Mouse (Mus musculus): ENCODE data around the gene Psma6. TPM values are rescaled to one million over a fixed set of nuclear protein-coding genes. Genes with fewer than 3 reads are reported as not detected.

Psma6 gene
- total and polyA plus RNA-seq, 3 experiments: 70.9 to 163 (median 140) TPM

- TF ChIP-seq POLR2A (IDR thresholded peaks at IDR 0.05; ENCODE audit: insufficient read depth, low read depth, low read length) (no peak), CTCF (IDR thresholded peaks at IDR 0.05) (no peak), EP300 (IDR thresholded peaks at IDR 0.05; ENCODE audit: insufficient read depth, low read depth, low read length) (no peak)
- 15% methylated on average over 16 of the region's 16 CpGs for WGBS
- Histone ChIP-seq H3K27me3 (ENCODE audit: control insufficient read depth, insufficient read depth, low read length) (no peaks in the 10 kb centered on the region), H3K4me1 (ENCODE audit: control insufficient read depth, insufficient read depth, low read length) (peaks cover 26% of the 10 kb centered on the region), H3K9ac (ENCODE audit: low read depth, low read length) (no peak overlapping the region), H3K4me3 (no peak overlapping the region), H3K36me3 (ENCODE audit: control insufficient read depth, insufficient read depth, low read length) (no peaks in the 10 kb centered on the region), H3K27ac (peak overlapping the region; percentile 66), H3K79me2 (replicated peaks; ENCODE audit: control insufficient read depth, insufficient read depth, low read length) (no peaks in the 10 kb centered on the region)
- peak; percentile 60 to 68 for DNase-seq
- intact Hi-C loops (cut with DNase I): no loop called here
These were observed 80.2 kb downstream of the Psma6 start for GRCm38 (mm10) chr12:55463992-55464845.

- peak in 1 of 2 experiments; percentile 39 for DNase-seq
- Histone ChIP-seq H3K79me2 (replicated peaks; ENCODE audit: control insufficient read depth, insufficient read depth, low read length) (no peaks in the 10 kb centered on the region), H3K4me3 (0 out of 2 replicates have a peak overlapping the region, but pooled peaks have one; percentile 17), H3K4me1 (ENCODE audit: control insufficient read depth, insufficient read depth, low read length) (peaks cover 26% of the 10 kb centered on the region), H3K9ac (ENCODE audit: low read depth, low read length) (0 out of 2 replicates have a peak overlapping the region, but pooled peaks have one; percentile 3), H3K36me3 (ENCODE audit: control insufficient read depth, insufficient read depth, low read length) (no peaks in the 10 kb centered on the region), H3K27ac (peak overlapping the region; percentile 63), H3K27me3 (ENCODE audit: control insufficient read depth, insufficient read depth, low read length) (no peaks in the 10 kb centered on the region)
- 44% methylated on average over 14 of the region's 14 CpGs for WGBS
- intact Hi-C loops (cut with DNase I): no loop called here
- TF ChIP-seq EP300 (IDR thresholded peaks at IDR 0.05; ENCODE audit: insufficient read depth, low read depth, low read length) (no peak), CTCF (IDR thresholded peaks at IDR 0.05) (no peak), POLR2A (IDR thresholded peaks at IDR 0.05; ENCODE audit: insufficient read depth, low read depth, low read length) (no peak)
These were observed 80.9 kb downstream of the Psma6 start for GRCm38 (mm10) chr12:55464846-55465361.

- Histone ChIP-seq H3K4me3 (0 out of 2 replicates have a peak overlapping the region, but pooled peaks have one; percentile 17), H3K79me2 (replicated peaks; ENCODE audit: control insufficient read depth, insufficient read depth, low read length) (no peaks in the 10 kb centered on the region), H3K9ac (ENCODE audit: low read depth, low read length) (no peak overlapping the region), H3K27me3 (ENCODE audit: control insufficient read depth, insufficient read depth, low read length) (no peaks in the 10 kb centered on the region), H3K36me3 (ENCODE audit: control insufficient read depth, insufficient read depth, low read length) (no peaks in the 10 kb centered on the region), H3K4me1 (ENCODE audit: control insufficient read depth, insufficient read depth, low read length) (peaks cover 26% of the 10 kb centered on the region), H3K27ac (peak overlapping the region; percentile 63)
- intact Hi-C loops (cut with DNase I): no loop called here
- no peak for TF ChIP-seq CTCF (IDR thresholded peaks at IDR 0.05)
- no peak for TF ChIP-seq POLR2A (IDR thresholded peaks at IDR 0.05; ENCODE audit: insufficient read depth, low read depth, low read length)
- no peak for TF ChIP-seq EP300 (IDR thresholded peaks at IDR 0.05; ENCODE audit: insufficient read depth, low read depth, low read length)
- WGBS: 56% methylated on average over 17 of the region's 17 CpGs
- peak; percentile 57 to 64 for DNase-seq
These were observed 81.5 kb downstream of the Psma6 start for GRCm38 (mm10) chr12:55465401-55465983.

GRCm38 (mm10) chr12:55466088-55466701, 82.2 kb downstream of the Psma6 start:
- H3K4me1 ChIP-seq (ENCODE audit: control insufficient read depth, insufficient read depth, low read length): peaks cover 27% of the 10 kb centered on the region
- WGBS: 53% methylated on average over 7 of the region's 7 CpGs
- peak overlapping the region; percentile 63 for H3K27ac ChIP-seq
- H3K27me3 ChIP-seq (ENCODE audit: control insufficient read depth, insufficient read depth, low read length): no peaks in the 10 kb centered on the region
- TF ChIP-seq EP300 (IDR thresholded peaks at IDR 0.05; ENCODE audit: insufficient read depth, low read depth, low read length) (0 out of 2 replicates have a peak, but pooled peaks have one; percentile 5), POLR2A (IDR thresholded peaks at IDR 0.05; ENCODE audit: insufficient read depth, low read depth, low read length) (no peak), CTCF (IDR thresholded peaks at IDR 0.05) (no peak)
- no peak overlapping the region for H3K4me3 ChIP-seq
- H3K79me2 ChIP-seq (replicated peaks; ENCODE audit: control insufficient read depth, insufficient read depth, low read length): no peaks in the 10 kb centered on the region
- H3K36me3 ChIP-seq (ENCODE audit: control insufficient read depth, insufficient read depth, low read length): no peaks in the 10 kb centered on the region
- H3K9ac ChIP-seq (ENCODE audit: low read depth, low read length): no peak overlapping the region
- DNase-seq: peak in 1 of 2 experiments; percentile 60
- intact Hi-C loops (cut with DNase I): no loop called here

GRCm38 (mm10) chr12:55466816-55467215, 82.8 kb downstream of the Psma6 start:
- WGBS: 65% methylated on average over 5 of the region's 5 CpGs
- intact Hi-C loops (cut with DNase I): no loop called here
- TF ChIP-seq EP300 (IDR thresholded peaks at IDR 0.05; ENCODE audit: insufficient read depth, low read depth, low read length): no peak
- TF ChIP-seq CTCF (IDR thresholded peaks at IDR 0.05): no peak
- no peak for TF ChIP-seq POLR2A (IDR thresholded peaks at IDR 0.05; ENCODE audit: insufficient read depth, low read depth, low read length)
- no peaks in the 10 kb centered on the region for H3K27me3 ChIP-seq (ENCODE audit: control insufficient read depth, insufficient read depth, low read length)
- no peak overlapping the region for H3K4me3 ChIP-seq
- DNase-seq: no peak
- no peaks in the 10 kb centered on the region for H3K79me2 ChIP-seq (replicated peaks; ENCODE audit: control insufficient read depth, insufficient read depth, low read length)
- no peaks in the 10 kb centered on the region for H3K36me3 ChIP-seq (ENCODE audit: control insufficient read depth, insufficient read depth, low read length)
- no peak overlapping the region for H3K9ac ChIP-seq (ENCODE audit: low read depth, low read length)
- H3K4me1 ChIP-seq (ENCODE audit: control insufficient read depth, insufficient read depth, low read length): peaks cover 26% of the 10 kb centered on the region
- H3K27ac ChIP-seq: no peak overlapping the region
